Mouse (Mus musculus) kidney, postnatal 4 days (tissue): ENCODE data around the gene Sertad1.

Experiments used
- DNase-seq, 2 experiments: peaks; one replicate each; pipeline ENCODE4 v3.0.0; 2021; ENCODE audit warnings: mixed read lengths in 2 of 2

The Sertad1 gene

DNA sequence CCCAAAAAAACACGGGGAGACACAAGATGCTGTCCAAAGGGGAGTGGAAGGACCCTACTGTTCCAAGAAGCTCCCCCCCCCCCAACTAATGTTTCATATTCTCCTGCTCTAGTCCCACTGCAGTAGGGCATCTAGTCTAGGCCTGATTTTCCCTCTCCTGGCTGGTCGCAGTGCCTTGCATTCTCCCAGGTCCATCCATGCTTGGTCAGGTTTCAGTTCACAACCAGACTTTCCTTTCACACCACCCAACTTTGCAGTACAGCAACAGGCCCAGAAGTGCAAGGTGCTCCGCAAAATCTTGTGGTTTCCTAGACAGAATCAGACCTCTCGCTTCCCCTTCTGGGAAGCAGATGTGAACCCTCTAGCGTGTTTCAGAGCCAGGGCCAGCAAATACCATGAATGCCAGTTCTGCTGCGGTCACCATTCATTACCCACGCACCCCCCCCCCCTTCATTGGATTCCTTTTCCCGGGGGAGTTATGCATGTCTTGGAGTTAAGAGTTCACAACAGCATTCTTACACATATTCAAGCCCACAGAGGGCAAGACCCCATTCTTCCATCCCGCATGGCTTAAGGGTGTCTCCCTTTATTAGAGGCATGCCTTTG lies 20.2 kb downstream of the Sertad1 start:
- DNase-seq: peak; percentile 42 to 56

GRCm38 (mm10) chr7:27507711-27508647 lies 21.3 kb downstream of the Sertad1 start:
- peak; percentile 100 for DNase-seq

DNA sequence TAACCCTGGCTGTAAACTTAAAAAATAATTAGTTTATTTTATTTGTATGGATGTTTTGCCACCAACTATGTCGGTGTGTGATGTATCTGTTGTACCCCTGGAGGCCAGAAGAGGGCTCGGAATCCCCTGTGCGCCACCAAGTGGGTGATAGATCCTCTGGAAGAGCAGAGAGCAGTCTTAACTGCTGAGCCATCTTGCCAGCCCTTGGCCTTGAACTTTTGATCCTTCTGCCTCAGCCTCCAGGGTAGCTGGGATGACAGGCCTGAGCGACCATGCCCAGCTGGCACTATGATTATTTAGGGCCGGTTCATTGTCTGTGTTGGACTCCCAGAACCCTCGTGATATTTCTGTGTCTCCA lies 21.9 kb downstream of the Sertad1 start:
- peak; percentile 75 to 85 for DNase-seq

GRCm38 (mm10) chr7:27510809-27511208 lies 24.1 kb downstream of the Sertad1 start:
- DNase-seq: no peak

GRCm38 (mm10) chr7:27514961-27515360 lies 28.3 kb downstream of the Sertad1 start:
- DNase-seq: no peak

- no peak for DNase-seq
These were observed 31.6 kb downstream of the Sertad1 start for GRCm38 (mm10) chr7:27518314-27518713.

DNA sequence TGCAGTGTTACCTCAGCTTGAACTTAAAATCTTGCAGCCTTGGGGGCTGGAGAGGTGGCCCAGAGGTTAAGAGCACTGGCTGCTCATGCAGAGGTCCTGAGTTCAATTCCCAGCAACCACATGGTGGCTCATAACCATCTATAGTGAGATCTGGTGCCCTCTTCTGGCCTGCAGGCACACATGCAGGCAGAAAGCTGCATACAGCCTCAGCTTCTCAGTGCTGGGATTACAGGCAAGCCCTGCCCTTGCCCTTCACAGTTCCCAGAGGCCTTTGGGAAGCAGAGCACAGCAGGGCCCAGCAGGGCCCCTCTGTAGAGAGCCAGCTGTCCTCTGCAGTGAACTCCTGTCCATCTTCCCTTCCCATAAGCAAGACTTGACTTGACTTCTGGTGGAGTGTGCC lies 33.4 kb downstream of the Sertad1 start:
- DNase-seq: no peak

GRCm38 (mm10) chr7:27520599-27520998 lies 33.9 kb downstream of the Sertad1 start:
- no peak for DNase-seq

DNA sequence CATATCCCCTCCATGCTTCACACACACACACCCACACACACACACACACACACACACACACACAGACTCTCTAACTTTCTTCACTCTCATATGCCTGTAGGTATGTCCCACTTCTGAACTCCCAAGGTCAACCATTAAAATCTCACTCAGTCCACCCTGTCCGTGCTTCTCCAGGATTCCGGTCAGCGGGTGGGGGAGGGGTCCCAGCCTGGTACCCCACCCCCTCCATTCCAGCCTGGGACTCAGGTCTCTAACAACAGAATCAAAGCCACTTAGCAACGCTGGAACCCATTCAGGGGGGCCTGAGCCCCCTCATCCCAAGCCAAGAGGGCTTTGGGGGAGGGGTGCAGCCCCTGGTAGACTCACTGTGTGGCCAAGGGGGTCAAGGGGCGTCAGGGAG lies 36.3 kb downstream of the Sertad1 start, which contains the start of gene Hipk4:
Hipk4 (plus strand) TSS at position 301 of the 400 bp plus-strand sequence.
- no peak for DNase-seq

- no peak for DNase-seq
These were observed 37.1 kb downstream of the Sertad1 start for GRCm38 (mm10) chr7:27523805-27524204.

- DNase-seq: peak; percentile 84 to 86
These were observed 39.5 kb downstream of the Sertad1 start for GRCm38 (mm10) chr7:27526039-27526827.

DNA sequence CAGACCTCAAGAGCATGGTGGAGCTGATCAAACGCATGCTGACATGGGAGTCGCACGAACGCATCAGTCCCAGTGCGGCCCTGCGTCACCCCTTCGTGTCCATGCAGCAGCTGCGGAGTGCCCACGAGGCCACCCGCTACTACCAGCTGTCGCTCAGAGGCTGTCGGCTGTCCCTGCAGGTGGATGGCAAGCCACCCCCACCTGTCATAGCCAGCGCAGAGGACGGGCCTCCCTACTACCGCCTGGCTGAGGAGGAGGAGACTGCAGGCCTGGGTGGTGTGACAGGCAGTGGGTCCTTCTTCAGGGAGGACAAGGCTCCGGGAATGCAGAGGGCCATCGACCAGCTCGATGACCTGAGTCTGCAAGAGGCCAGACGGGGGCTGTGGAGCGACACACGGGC lies 42.4 kb downstream of the Sertad1 start:
- DNase-seq: no peak

DNA sequence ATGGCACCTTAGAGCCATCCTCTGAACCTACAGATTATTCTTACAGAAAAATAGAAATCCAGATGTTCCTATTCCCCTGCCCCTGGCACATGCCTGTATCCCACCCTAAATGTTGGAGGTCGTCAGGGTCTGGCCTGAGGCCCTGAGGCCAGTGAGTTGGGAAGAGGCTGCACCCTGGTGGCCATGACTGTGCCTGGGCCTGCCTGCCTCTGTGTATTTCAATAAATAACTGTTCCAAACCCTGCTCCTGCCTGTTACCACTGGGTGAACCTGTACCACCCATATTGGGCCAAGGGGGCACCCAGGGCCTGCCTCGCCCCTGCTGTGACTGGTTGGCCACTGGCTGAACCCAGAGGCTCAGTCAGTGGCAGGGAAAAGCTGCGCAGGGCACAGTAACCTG lies 44.2 kb downstream of the Sertad1 start:
- no peak for DNase-seq

GRCm38 (mm10) chr7:27531707-27532106 lies 45.0 kb downstream of the Sertad1 start:
- DNase-seq: no peak

- no peak for DNase-seq
These were observed 45.9 kb downstream of the Sertad1 start for GRCm38 (mm10) chr7:27532480-27533050.

DNA sequence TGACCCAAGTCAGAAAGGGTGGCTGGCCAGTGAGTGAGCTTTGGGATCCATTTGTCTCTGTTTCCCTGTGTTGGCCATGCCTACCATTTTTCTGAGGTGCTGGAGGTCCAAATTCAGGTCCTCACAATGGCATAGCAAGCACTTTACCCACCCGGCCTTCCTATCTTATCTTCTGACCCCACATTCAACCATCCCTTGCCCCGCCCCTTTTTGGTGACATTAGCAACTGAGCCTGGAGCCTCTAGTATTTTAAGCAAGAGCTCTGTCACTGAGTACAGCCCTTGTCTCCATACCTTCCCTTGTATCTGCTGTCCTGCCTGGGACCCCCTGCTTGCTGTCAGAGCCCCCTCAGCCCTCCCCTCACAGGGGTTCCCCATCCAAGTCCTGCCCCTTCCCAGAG lies 48.7 kb downstream of the Sertad1 start:
- no peak for DNase-seq

- no peak for DNase-seq
These were observed 49.9 kb downstream of the Sertad1 start for GRCm38 (mm10) chr7:27536618-27537017.

- no peak for DNase-seq
These were observed 51.3 kb downstream of the Sertad1 start for GRCm38 (mm10) chr7:27537998-27538397.

GRCm38 (mm10) chr7:27538797-27539196 lies 52.1 kb downstream of the Sertad1 start:
- DNase-seq: no peak
